15 mouse cellular contexts compared by ENCODE assay signal in the genomic region with DNA sequence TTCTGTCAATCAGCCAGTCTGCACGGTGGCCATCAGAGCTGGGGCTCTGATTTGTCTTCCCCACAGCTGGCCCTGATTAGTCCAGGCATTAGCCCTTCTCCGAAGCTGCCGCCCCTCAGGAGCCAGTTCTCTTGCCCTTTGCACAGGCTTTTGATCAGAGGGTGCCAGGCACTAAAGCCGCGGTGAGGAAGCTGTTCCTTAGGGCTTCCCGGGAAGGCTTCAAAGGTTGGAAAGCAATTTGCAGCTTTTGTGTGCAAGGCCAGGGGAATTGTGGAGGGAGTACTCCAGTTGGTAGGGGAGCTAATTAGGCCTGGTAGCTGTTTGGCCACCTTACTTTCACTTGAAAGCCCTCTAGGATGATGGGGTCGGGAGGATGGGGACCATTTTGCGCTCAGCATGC.
DNase-seq lines count a peak whose midpoint lies in the region; ATAC-seq lines count a peak whose summit lies in the region.
"Had no signal": no experiment of that assay in that cellular context is flagged by ENCODE, and none has a peak within 500 bp of the region (broad histone marks: within the 10 kb centered on the region; RNA-seq: fewer than 3 reads in every experiment).

No protein-coding gene starts in this region.

- ATAC-seq in heart, embryonic 11.5 days (replicated peaks; ENCODE audit: insufficient number of reproducible peaks, low FRiP score, low TSS enrichment), result no peak
- ATAC-seq in forebrain, embryonic 11.5 days (replicated peaks; ENCODE audit: low FRiP score), result peak; percentile 69
- peak; percentile 71; the same call in 1 of the 2 replicates for ATAC-seq in limb, embryonic 12.5 days (ENCODE audit: insufficient number of reproducible peaks, insufficient read depth, low FRiP score, low TSS enrichment, low read depth)
- ATAC-seq in neural tube, embryonic 13.5 days (ENCODE audit: low read depth), result peak; percentile 40; the same call in 1 of the 2 replicates
- ATAC-seq: inflammation-experienced regulatory T-cells, adult 6 months had no signal

- H3K4me3 ChIP-seq in heart, embryonic 11.5 days (ENCODE audit: low read depth, low read length), result no peak overlapping the region
- no peak overlapping the region for H3K4me3 ChIP-seq in forebrain, embryonic 11.5 days (ENCODE audit: low read depth, low read length)
- H3K4me3 ChIP-seq in limb, embryonic 12.5 days (replicated peaks), result no peak overlapping the region
- no peak overlapping the region for H3K4me3 ChIP-seq in neural tube, embryonic 13.5 days

- 8% methylated on average over 8 of the region's 8 CpGs for WGBS in heart, embryonic 11.5 days (ENCODE audit: insufficient replicate concordance)
- WGBS in forebrain, embryonic 11.5 days, result 1% methylated on average over 8 of the region's 8 CpGs
- 3% methylated on average over 8 of the region's 8 CpGs for WGBS in limb, embryonic 12.5 days
- 3% methylated on average over 8 of the region's 8 CpGs for WGBS in neural tube, embryonic 13.5 days

- no peak overlapping the region for H3K27ac ChIP-seq in heart, embryonic 11.5 days (ENCODE audit: low read depth, low read length)
- H3K27ac ChIP-seq in forebrain, embryonic 11.5 days (ENCODE audit: low read depth, low read length), result no peak overlapping the region
- no peak overlapping the region for H3K27ac ChIP-seq in limb, embryonic 12.5 days
- H3K27ac ChIP-seq in neural tube, embryonic 13.5 days (replicated peaks), result no peak overlapping the region

- no peaks in the 10 kb centered on the region for H3K4me1 ChIP-seq in heart, embryonic 11.5 days (ENCODE audit: control insufficient read depth, insufficient read depth, low read length)
- H3K4me1 ChIP-seq in forebrain, embryonic 11.5 days (replicated peaks; ENCODE audit: control insufficient read depth, insufficient read depth, low read length), result peaks cover 4% of the 10 kb centered on the region; the same call in 1 of the 2 replicates
- H3K4me1 ChIP-seq in limb, embryonic 12.5 days (replicated peaks), result peaks cover 12% of the 10 kb centered on the region
- peaks cover 8% of the 10 kb centered on the region; the same call in 1 of the 2 replicates for H3K4me1 ChIP-seq in neural tube, embryonic 13.5 days (replicated peaks)

- no peaks in the 10 kb centered on the region for H3K27me3 ChIP-seq in heart, embryonic 11.5 days (ENCODE audit: control insufficient read depth, insufficient read depth, low read length)
- no peaks in the 10 kb centered on the region for H3K27me3 ChIP-seq in forebrain, embryonic 11.5 days (ENCODE audit: control insufficient read depth, insufficient read depth, low read length)
- H3K27me3 ChIP-seq in limb, embryonic 12.5 days, result 0 out of 2 replicates have a peak, but pooled peaks cover 2% of the 10 kb centered on the region
- 0 out of 2 replicates have a peak, but pooled peaks cover 3% of the 10 kb centered on the region for H3K27me3 ChIP-seq in neural tube, embryonic 13.5 days

- 0 out of 2 replicates have a peak, but pooled peaks cover 3% of the 10 kb centered on the region for H3K9me3 ChIP-seq in heart, embryonic 11.5 days (replicated peaks; ENCODE audit: control insufficient read depth, low read length)
- H3K9me3 ChIP-seq in forebrain, embryonic 11.5 days (ENCODE audit: control insufficient read depth, low read length), result no peaks in the 10 kb centered on the region
- peaks cover 8% of the 10 kb centered on the region; the same call in 1 of the 2 replicates for H3K9me3 ChIP-seq in limb, embryonic 12.5 days
- no peaks in the 10 kb centered on the region for H3K9me3 ChIP-seq in neural tube, embryonic 13.5 days

- no peak overlapping the region for H3K9ac ChIP-seq in heart, embryonic 11.5 days (ENCODE audit: low read depth, low read length)
- H3K9ac ChIP-seq in forebrain, embryonic 11.5 days (ENCODE audit: low read length), result no peak overlapping the region
- H3K9ac ChIP-seq in limb, embryonic 12.5 days (replicated peaks), result no peak overlapping the region
- no peak overlapping the region for H3K9ac ChIP-seq in neural tube, embryonic 13.5 days

- no peaks in the 10 kb centered on the region for H3K36me3 ChIP-seq in heart, embryonic 11.5 days (ENCODE audit: control insufficient read depth, insufficient read depth, low read length)
- H3K36me3 ChIP-seq in forebrain, embryonic 11.5 days (ENCODE audit: control insufficient read depth, insufficient read depth, low read length), result no peaks in the 10 kb centered on the region
- no peaks in the 10 kb centered on the region for H3K36me3 ChIP-seq in limb, embryonic 12.5 days
- no peaks in the 10 kb centered on the region for H3K36me3 ChIP-seq in neural tube, embryonic 13.5 days

- intact Hi-C loops in heart, postnatal 10 days (cut with DNase I), result no loop called here

- peak overlapping the region; percentile 4; the same call in 1 of the 2 replicates for H3K4me2 ChIP-seq in heart, embryonic 11.5 days
- no peak overlapping the region for H3K4me2 ChIP-seq in forebrain, embryonic 11.5 days (ENCODE audit: low read depth, low read length, severe bottlenecking)
- H3K4me2 ChIP-seq in limb, embryonic 12.5 days, result peak overlapping the region; percentile 30
- H3K4me2 ChIP-seq in neural tube, embryonic 13.5 days, result no peak overlapping the region
- H3K4me2 ChIP-seq: liver, embryonic 11.5 days had no signal

- DNase-seq in heart, postnatal 10 days, result no peak
- peak; percentile 70 for DNase-seq in forebrain, embryonic 11.5 days (ENCODE audit: low spot score)
- DNase-seq in layer of hippocampus, adult 9-11 months, result no peak
- DNase-seq in lung, postnatal 25 days (ENCODE audit: low spot score), result no peak
- no peak for DNase-seq in urinary bladder, postnatal 10 days (ENCODE audit: low spot score)
- DNase-seq: adrenal gland, adult 8-10 months; gastrocnemius, postnatal 36 days; kidney, postnatal 25 days; layer of hippocampus, postnatal 36 days; lung, postnatal 14 days had no signal

Comparison
In these comparisons a context has a peak if more than half of its experiments do, and no peak if none do; other contexts are left out.
1. H3K4me2 ChIP-seq: peak in heart, embryonic 11.5 days (single experiment) and limb, embryonic 12.5 days (single experiment); none in forebrain, embryonic 11.5 days (single experiment) and neural tube, embryonic 13.5 days (single experiment).